ENCODE assay signal across 8 mouse cellular contexts in the genomic region with DNA sequence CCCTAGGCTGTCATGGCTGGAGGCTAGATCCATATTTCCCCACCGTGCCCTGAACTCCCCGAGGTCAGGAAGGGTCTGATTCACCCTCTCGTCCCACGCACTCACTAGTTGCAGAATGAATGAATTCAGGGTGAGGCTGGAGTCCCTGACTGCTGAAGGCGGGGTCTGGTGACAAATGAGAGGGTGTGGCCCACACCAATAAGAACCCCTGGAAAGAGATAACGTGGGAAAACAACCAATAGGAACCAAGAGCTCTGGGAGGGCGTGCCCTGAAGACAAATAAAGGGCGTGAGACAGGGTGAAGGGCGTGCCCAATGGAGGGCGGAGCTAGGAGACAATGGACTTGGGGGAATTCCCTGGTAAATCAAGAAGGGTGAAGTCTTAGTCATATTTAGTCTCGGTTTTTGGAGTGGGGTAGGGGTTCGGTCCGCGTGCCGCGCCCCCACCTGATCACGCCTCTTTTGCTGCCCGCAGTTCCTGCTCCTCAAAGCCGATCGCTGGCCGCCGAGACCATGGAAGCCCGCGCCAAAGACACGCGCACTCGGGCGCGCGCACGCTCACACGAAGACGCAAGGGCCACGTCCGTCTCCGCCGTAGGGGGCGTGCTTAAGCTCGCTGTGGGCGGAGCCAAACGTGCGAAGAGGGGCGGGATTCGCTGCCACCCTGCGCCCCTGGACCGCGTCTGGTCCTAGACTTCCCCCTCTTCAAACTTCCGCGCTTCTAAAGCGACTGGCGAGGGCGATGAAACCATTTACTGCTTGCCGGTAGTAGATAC. TPM values are rescaled to one million over a fixed set of nuclear protein-coding genes. Genes with fewer than 3 reads are reported as not detected.
DNase-seq lines count a peak whose midpoint lies in the region; ATAC-seq and TF ChIP-seq lines count a peak whose summit lies in the region.

No protein-coding gene starts in this region.

- H3K36me3 ChIP-seq in heart, embryonic 15.5 days: no peaks in the 10 kb centered on the region
- H3K36me3 ChIP-seq in liver, embryonic 14.5 days (replicated peaks; ENCODE audit: control insufficient read depth, insufficient read depth, low read depth): no peaks in the 10 kb centered on the region
- no peaks in the 10 kb centered on the region for H3K36me3 ChIP-seq in neural tube, embryonic 11.5 days (ENCODE audit: control insufficient read depth, insufficient read depth, low read length)
- H3K36me3 ChIP-seq in stomach, postnatal 0 days (ENCODE audit: control insufficient read depth, insufficient read depth, low read length): no peaks in the 10 kb centered on the region

- H3K9ac ChIP-seq in heart, embryonic 15.5 days: peak overlapping the region; percentile 57
- H3K9ac ChIP-seq in liver, embryonic 14.5 days (replicated peaks): no peak overlapping the region; the same call in 1 of the 2 replicates
- peak overlapping the region; percentile 72 for H3K9ac ChIP-seq in neural tube, embryonic 11.5 days (ENCODE audit: low read length)
- peak overlapping the region; percentile 47 for H3K9ac ChIP-seq in stomach, postnatal 0 days (ENCODE audit: low read length)

- DNase-seq in CD4-positive, CD25-positive, alpha-beta regulatory T cell, adult 2 months (ENCODE audit: low read depth, low spot score): peak; percentile 97
- peak; percentile 76 for DNase-seq in fibroblast of lung, adult 2 months (ENCODE audit: low read depth)
- peak; percentile 88 to 92 for DNase-seq in kidney, postnatal 25 days
- DNase-seq in liver, embryonic 14.5 days (ENCODE audit: low read depth in 3 of 3, low spot score in 3 of 3): peak; percentile 78 to 90 (median 79)
- DNase-seq in neural tube, embryonic 11.5 days (ENCODE audit: low spot score): peak; percentile 98
- peak; percentile 94 for DNase-seq in stomach, postnatal 0 days (ENCODE audit: low spot score)

- peak overlapping the region; percentile 91 for H3K4me2 ChIP-seq in heart, embryonic 15.5 days
- peak overlapping the region; percentile 86 for H3K4me2 ChIP-seq in liver, embryonic 14.5 days (ENCODE audit: low read depth)
- peak overlapping the region; percentile 74 for H3K4me2 ChIP-seq in neural tube, embryonic 11.5 days (ENCODE audit: low read depth)
- H3K4me2 ChIP-seq in stomach, postnatal 0 days (replicated peaks; ENCODE audit: low read depth): peak overlapping the region; percentile 84

- H3K27me3 ChIP-seq in heart, embryonic 15.5 days: peaks cover 10% of the 10 kb centered on the region
- peaks cover 12% of the 10 kb centered on the region for H3K27me3 ChIP-seq in liver, embryonic 14.5 days (ENCODE audit: control insufficient read depth, insufficient read depth, low read length)
- H3K27me3 ChIP-seq in neural tube, embryonic 11.5 days (ENCODE audit: control insufficient read depth, insufficient read depth, low read length): peaks cover 11% of the 10 kb centered on the region
- no peaks in the 10 kb centered on the region for H3K27me3 ChIP-seq in stomach, postnatal 0 days (ENCODE audit: control insufficient read depth, insufficient read depth, low read length)

- no peak for TF ChIP-seq EP300 in liver, embryonic 14.5 days (IDR thresholded peaks at IDR 0.05; ENCODE audit: low read depth)
- TF ChIP-seq EP300 in stomach, postnatal 0 days (optimal IDR thresholded peaks at IDR 0.05): no peak

- peak overlapping the region; percentile 61; the same call in 1 of the 2 replicates for H3K27ac ChIP-seq in brown adipose tissue, adult 24 weeks (replicated peaks; ENCODE audit: low read depth, low read length)
- peak overlapping the region; percentile 64 for H3K27ac ChIP-seq in heart, embryonic 15.5 days
- no peak overlapping the region for H3K27ac ChIP-seq in liver, embryonic 14.5 days
- H3K27ac ChIP-seq in neural tube, embryonic 11.5 days (ENCODE audit: low read depth, low read length): peak overlapping the region; percentile 67
- peak overlapping the region; percentile 84 for H3K27ac ChIP-seq in stomach, postnatal 0 days (replicated peaks)

- peak; percentile 47 for TF ChIP-seq CTCF in liver, embryonic 14.5 days (IDR thresholded peaks at IDR 0.05; ENCODE audit: low read depth)
- peak; percentile 57 for TF ChIP-seq CTCF in stomach, postnatal 0 days (IDR thresholded peaks at IDR 0.05; ENCODE audit: low read depth)

- no peaks in the 10 kb centered on the region for H3K9me3 ChIP-seq in heart, embryonic 15.5 days (replicated peaks)
- H3K9me3 ChIP-seq in liver, embryonic 14.5 days (ENCODE audit: control insufficient read depth, low read length): no peaks in the 10 kb centered on the region
- no peaks in the 10 kb centered on the region for H3K9me3 ChIP-seq in neural tube, embryonic 11.5 days (ENCODE audit: control insufficient read depth, low read length)
- H3K9me3 ChIP-seq in stomach, postnatal 0 days (ENCODE audit: control insufficient read depth, low read length): no peaks in the 10 kb centered on the region

- ATAC-seq in heart, embryonic 15.5 days (replicated peaks; ENCODE audit: insufficient number of reproducible peaks, insufficient read depth, low FRiP score, low read depth): peak; percentile 88
- peak; percentile 85 for ATAC-seq in liver, embryonic 14.5 days (ENCODE audit: insufficient read depth)
- peak; percentile 93 for ATAC-seq in neural tube, embryonic 11.5 days (ENCODE audit: insufficient read depth, low FRiP score, low TSS enrichment)
- peak; percentile 94 for ATAC-seq in stomach, postnatal 0 days (ENCODE audit: low FRiP score, low TSS enrichment)

- WGBS in heart, embryonic 15.5 days: under 1% methylated on average over 53 of the region's 53 CpGs
- under 1% methylated on average over 53 of the region's 53 CpGs for WGBS in liver, embryonic 14.5 days (ENCODE audit: insufficient replicate concordance)
- under 1% methylated on average over 53 of the region's 53 CpGs for WGBS in neural tube, embryonic 11.5 days
- WGBS in stomach, postnatal 0 days: under 1% methylated on average over 53 of the region's 53 CpGs

- peak overlapping the region; percentile 75 for H3K4me3 ChIP-seq in brown adipose tissue, adult 24 weeks (ENCODE audit: insufficient read depth, low read depth, low read length)
- peak overlapping the region; percentile 62 for H3K4me3 ChIP-seq in heart, embryonic 15.5 days
- H3K4me3 ChIP-seq in liver, embryonic 14.5 days (ENCODE audit: insufficient read depth in 1 of 2, low read depth in 2 of 2, low read length in 2 of 2): peak overlapping the region; percentile 42 to 50
- H3K4me3 ChIP-seq in neural tube, embryonic 11.5 days (ENCODE audit: low read depth, low read length): peak overlapping the region; percentile 47
- H3K4me3 ChIP-seq in stomach, postnatal 0 days (ENCODE audit: low read depth, low read length): peak overlapping the region; percentile 48

- H3K4me1 ChIP-seq in brown adipose tissue, adult 24 weeks (ENCODE audit: control insufficient read depth, insufficient read depth, insufficient read length, low read length): peaks cover 9% of the 10 kb centered on the region
- H3K4me1 ChIP-seq in heart, embryonic 15.5 days (replicated peaks): peaks cover 23% of the 10 kb centered on the region
- peaks cover 12 to 16% of the 10 kb centered on the region in 2 experiments for H3K4me1 ChIP-seq in liver, embryonic 14.5 days (replicated peaks; ENCODE audit: control insufficient read depth in 2 of 2, insufficient read depth in 2 of 2, low read length in 1 of 2)
- H3K4me1 ChIP-seq in neural tube, embryonic 11.5 days (ENCODE audit: control insufficient read depth, insufficient read depth, low read length): 0 out of 2 replicates have a peak, but pooled peaks cover 10% of the 10 kb centered on the region
- peaks cover 8% of the 10 kb centered on the region for H3K4me1 ChIP-seq in stomach, postnatal 0 days (replicated peaks; ENCODE audit: control insufficient read depth, insufficient read depth)

RNA-seq across cellular contexts. Expression of a gene that starts 0.5 kb away (rescaled TPM):
- polyA plus RNA-seq in brown adipose tissue, adult 24 weeks (2012; ENCODE audit: insufficient read depth, insufficient read length, missing spikeins): 0.63 and 1.4 TPM in 2 replicates
- polyA plus RNA-seq in heart, embryonic 15.5 days (2015; fragmentation: Nextera tagmentation; extraction: Ambion mirVana): 4.9 and 6.7 TPM in 2 replicates
- 1.3 and 1.6 TPM in 2 replicates for polyA plus RNA-seq in liver, embryonic 14.5 days (2012; rRNA removed)
- polyA plus RNA-seq in liver, embryonic 14.5 days (2014; fragmentation: Nextera tagmentation; extraction: Ambion mirVana): 0.48 and 0.62 TPM in 2 replicates
- 46.1 and 50.8 TPM in 2 replicates for polyA plus RNA-seq in neural tube, embryonic 11.5 days (2014; fragmentation: Nextera tagmentation; extraction: Ambion mirVana)
- polyA plus RNA-seq in stomach, postnatal 0 days (2015; fragmentation: Nextera tagmentation; extraction: Ambion mirVana): 1.9 and 3.0 TPM in 2 replicates

RNA-seq across cellular contexts. Expression of a gene that starts 6.8 kb away (rescaled TPM):
- polyA plus RNA-seq in brown adipose tissue, adult 24 weeks (2012; ENCODE audit: insufficient read depth, insufficient read length, missing spikeins): 0.83 and 3.3 TPM in 2 replicates
- polyA plus RNA-seq in heart, embryonic 15.5 days (2015; fragmentation: Nextera tagmentation; extraction: Ambion mirVana): 12.3 and 14.2 TPM in 2 replicates
- 6.2 and 6.5 TPM in 2 replicates for polyA plus RNA-seq in liver, embryonic 14.5 days (2012; rRNA removed)
- polyA plus RNA-seq in liver, embryonic 14.5 days (2014; fragmentation: Nextera tagmentation; extraction: Ambion mirVana): 4.5 and 4.7 TPM in 2 replicates
- polyA plus RNA-seq in neural tube, embryonic 11.5 days (2014; fragmentation: Nextera tagmentation; extraction: Ambion mirVana): 12.1 and 13.9 TPM in 2 replicates
- 3.4 and 3.7 TPM in 2 replicates for polyA plus RNA-seq in stomach, postnatal 0 days (2015; fragmentation: Nextera tagmentation; extraction: Ambion mirVana)

RNA-seq across cellular contexts. Expression of a gene that starts 8.3 kb away (rescaled TPM):
- polyA plus RNA-seq in brown adipose tissue, adult 24 weeks (2012; ENCODE audit: insufficient read depth, insufficient read length, missing spikeins): 22.5 and 27.0 TPM in 2 replicates
- 38.3 and 61.5 TPM in 2 replicates for polyA plus RNA-seq in heart, embryonic 15.5 days (2015; fragmentation: Nextera tagmentation; extraction: Ambion mirVana)
- polyA plus RNA-seq in liver, embryonic 14.5 days (2012; rRNA removed): 275 and 297 TPM in 2 replicates
- polyA plus RNA-seq in liver, embryonic 14.5 days (2014; fragmentation: Nextera tagmentation; extraction: Ambion mirVana): 206 and 227 TPM in 2 replicates
- 103 and 107 TPM in 2 replicates for polyA plus RNA-seq in neural tube, embryonic 11.5 days (2014; fragmentation: Nextera tagmentation; extraction: Ambion mirVana)
- polyA plus RNA-seq in stomach, postnatal 0 days (2015; fragmentation: Nextera tagmentation; extraction: Ambion mirVana): 31.0 and 38.5 TPM in 2 replicates

RNA-seq across cellular contexts. Expression of a gene that starts 13.2 kb away (rescaled TPM):
- 57.4 and 71.2 TPM in 2 replicates for polyA plus RNA-seq in brown adipose tissue, adult 24 weeks (2012; ENCODE audit: insufficient read depth, insufficient read length, missing spikeins)
- polyA plus RNA-seq in heart, embryonic 15.5 days (2015; fragmentation: Nextera tagmentation; extraction: Ambion mirVana): 3.8 and 4.7 TPM in 2 replicates
- 0.02 and 0.03 TPM in 2 replicates for polyA plus RNA-seq in liver, embryonic 14.5 days (2012; rRNA removed)
- polyA plus RNA-seq in liver, embryonic 14.5 days (2014; fragmentation: Nextera tagmentation; extraction: Ambion mirVana): not detected in 2 replicates
- 2.7 and 3.5 TPM in 2 replicates for polyA plus RNA-seq in neural tube, embryonic 11.5 days (2014; fragmentation: Nextera tagmentation; extraction: Ambion mirVana)
- 1.2 and 1.4 TPM in 2 replicates for polyA plus RNA-seq in stomach, postnatal 0 days (2015; fragmentation: Nextera tagmentation; extraction: Ambion mirVana)

RNA-seq across cellular contexts. Expression of a gene that starts 16.3 kb away (rescaled TPM):
- polyA plus RNA-seq in brown adipose tissue, adult 24 weeks (2012; ENCODE audit: insufficient read depth, insufficient read length, missing spikeins): 1.1 and 4.7 TPM in 2 replicates
- 2.3 and 4.6 TPM in 2 replicates for polyA plus RNA-seq in heart, embryonic 15.5 days (2015; fragmentation: Nextera tagmentation; extraction: Ambion mirVana)
- polyA plus RNA-seq in liver, embryonic 14.5 days (2012; rRNA removed): 3.6 and 4.2 TPM in 2 replicates
- polyA plus RNA-seq in liver, embryonic 14.5 days (2014; fragmentation: Nextera tagmentation; extraction: Ambion mirVana): 2.5 and 2.8 TPM in 2 replicates
- 1.0 and 1.9 TPM in 2 replicates for polyA plus RNA-seq in neural tube, embryonic 11.5 days (2014; fragmentation: Nextera tagmentation; extraction: Ambion mirVana)
- 17.1 and 19.9 TPM in 2 replicates for polyA plus RNA-seq in stomach, postnatal 0 days (2015; fragmentation: Nextera tagmentation; extraction: Ambion mirVana)
